Mouse (Mus musculus): Measurements from ENCODE around the gene Ubac1. TPM values are rescaled to one million over a fixed set of nuclear protein-coding genes. Genes with fewer than 3 reads are reported as not detected.

Ubac1 gene
- total and polyA plus RNA-seq, 3 experiments = 80.3 to 99.7 (median 90.0) TPM

- Histone ChIP-seq H3K27me3 (replicated peaks) (no peaks in the 10 kb centered on the region), H3K79me2 (replicated peaks; ENCODE audit: control insufficient read depth, extremely low read depth, insufficient read depth, poor library complexity, severe bottlenecking) (no peaks in the 10 kb centered on the region), H3K4me3 (replicated peaks in 1 of 3; ENCODE audit: low read depth in 2 of 3, low read length in 2 of 3, poor library complexity in 1 of 3) (no peak overlapping the region), H3K9me3 (replicated peaks; ENCODE audit: low read length) (no peaks in the 10 kb centered on the region), H3K36me3 (replicated peaks in 1 of 2; ENCODE audit: control insufficient read depth in 1 of 2, insufficient read depth in 1 of 2, low read length in 1 of 2) (peaks cover 81 to 95% of the 10 kb centered on the region in 2 experiments), H3K4me2 (ENCODE audit: insufficient read depth, low read depth, poor library complexity, severe bottlenecking) (no peak overlapping the region), H3K9ac (ENCODE audit: insufficient read depth, low read depth) (no peak overlapping the region), H3K27ac (ENCODE audit: insufficient read depth, low read depth) (no peak overlapping the region), H3K4me1 (ENCODE audit: control insufficient read depth in 1 of 2, insufficient read depth in 2 of 2) (0 out of 4 replicates have a peak, but pooled peaks cover 0 to 2% of the 10 kb centered on the region in 2 experiments)
- DNase-seq (ENCODE audit: extremely low read depth) = no peak
- TF ChIP-seq CHD1 (IDR thresholded peaks at IDR 0.05; ENCODE audit: low read depth, low read length) = no peak
- in situ Hi-C loops (cut with MboI; ENCODE audit: low pct_ligation_motif_present, low pct_unique_long_range_greater_than_20kb, low sequenced_read_pairs) = no loop called here
- dilution Hi-C loops (cut with MboI; ENCODE audit: extremely low pct_ligation_motif_present, extremely low pct_unique_long_range_greater_than_20kb, low sequenced_read_pairs) = no loop called here
Measured at GRCm38 (mm10) chr2:26011420-26011819, 10.1 kb downstream of the Ubac1 start.

- dilution Hi-C loops (cut with MboI; ENCODE audit: extremely low pct_ligation_motif_present, extremely low pct_unique_long_range_greater_than_20kb, low sequenced_read_pairs) = no loop called here
- TF ChIP-seq HCFC1 (IDR thresholded peaks at IDR 0.05; ENCODE audit: low read depth, low read length) (no peak), POLR2AphosphoS2 (IDR thresholded peaks at IDR 0.05; ENCODE audit: low read depth, low read length) (no peak), RCOR1 (conservative IDR thresholded peaks at IDR 0.05; ENCODE audit: low read depth, low read length) (no peak), NRF1 (IDR thresholded peaks at IDR 0.05; ENCODE audit: low read depth, low read length) (no peak), EP300 (IDR thresholded peaks at IDR 0.05; ENCODE audit: low read length) (no peak)
Measured at GRCm38 (mm10) chr2:26002001-26002400, 19.5 kb downstream of the Ubac1 start.

GRCm38 (mm10) chr2:26001136-26001535 is 20.4 kb downstream of the Ubac1 start:
- in situ Hi-C loops (cut with MboI; ENCODE audit: low pct_ligation_motif_present, low pct_unique_long_range_greater_than_20kb, low sequenced_read_pairs) = no loop called here
- Histone ChIP-seq H3K27me3 (replicated peaks) (no peaks in the 10 kb centered on the region), H3K79me2 (replicated peaks; ENCODE audit: control insufficient read depth, extremely low read depth, insufficient read depth, poor library complexity, severe bottlenecking) (no peaks in the 10 kb centered on the region), H3K9ac (ENCODE audit: insufficient read depth, low read depth) (no peak overlapping the region), H3K36me3 (replicated peaks in 1 of 2; ENCODE audit: control insufficient read depth in 1 of 2, insufficient read depth in 1 of 2, low read length in 1 of 2) (peaks cover 55 to 93% of the 10 kb centered on the region in 2 experiments), H3K4me3 (replicated peaks in 1 of 3; ENCODE audit: low read depth in 2 of 3, low read length in 2 of 3, poor library complexity in 1 of 3) (no peak overlapping the region), H3K27ac (ENCODE audit: insufficient read depth, low read depth) (no peak overlapping the region), H3K4me2 (ENCODE audit: insufficient read depth, low read depth, poor library complexity, severe bottlenecking) (no peak overlapping the region), H3K9me3 (replicated peaks; ENCODE audit: low read length) (no peaks in the 10 kb centered on the region), H3K4me1 (ENCODE audit: control insufficient read depth in 1 of 2, insufficient read depth in 2 of 2) (no peaks in the 10 kb centered on the region)
- DNase-seq (ENCODE audit: extremely low read depth) = no peak
- dilution Hi-C loops (cut with MboI; ENCODE audit: extremely low pct_ligation_motif_present, extremely low pct_unique_long_range_greater_than_20kb, low sequenced_read_pairs) = no loop called here
- TF ChIP-seq ETS1 (conservative IDR thresholded peaks at IDR 0.05; ENCODE audit: low read depth, low read length) = no peak
- TF ChIP-seq BHLHE40 (IDR thresholded peaks at IDR 0.05; ENCODE audit: low read depth, low read length) = no peak
- TF ChIP-seq ZMIZ1 (IDR thresholded peaks at IDR 0.05; ENCODE audit: low read depth, low read length) = no peak
- no peak for TF ChIP-seq ELF1 (IDR thresholded peaks at IDR 0.05; ENCODE audit: low read depth, low read length)
- TF ChIP-seq USF2 (conservative IDR thresholded peaks at IDR 0.05; ENCODE audit: low read depth, low read length) = no peak
- no peak for TF ChIP-seq JUN (IDR thresholded peaks at IDR 0.05; ENCODE audit: insufficient read depth, low read depth, low read length)
- TF ChIP-seq MYC (IDR thresholded peaks at IDR 0.05; ENCODE audit: low read depth, low read length) = no peak
- TF ChIP-seq RAD21 (IDR thresholded peaks at IDR 0.05; ENCODE audit: low read depth, low read length) = no peak
- no peak for TF ChIP-seq MAFK (IDR thresholded peaks at IDR 0.05; ENCODE audit: insufficient replicate concordance, low read length)
- TF ChIP-seq NELFE (IDR thresholded peaks at IDR 0.05; ENCODE audit: low read depth, low read length) = no peak

More at GRCm38 (mm10) chr2:26002001-26002400, 19.5 kb downstream of the Ubac1 start:
- Histone ChIP-seq H3K36me3 (replicated peaks in 1 of 2; ENCODE audit: control insufficient read depth in 1 of 2, insufficient read depth in 1 of 2, low read length in 1 of 2) (peaks cover 60 to 94% of the 10 kb centered on the region in 2 experiments), H3K9me3 (replicated peaks; ENCODE audit: low read length) (no peaks in the 10 kb centered on the region), H3K9ac (ENCODE audit: insufficient read depth, low read depth) (no peak overlapping the region), H3K27me3 (replicated peaks) (no peaks in the 10 kb centered on the region), H3K4me1 (ENCODE audit: control insufficient read depth in 1 of 2, insufficient read depth in 2 of 2) (0 out of 4 replicates have a peak, but pooled peaks cover 0 to 3% of the 10 kb centered on the region in 2 experiments), H3K4me2 (ENCODE audit: insufficient read depth, low read depth, poor library complexity, severe bottlenecking) (no peak overlapping the region), H3K4me3 (replicated peaks in 1 of 3; ENCODE audit: low read depth in 2 of 3, low read length in 2 of 3, poor library complexity in 1 of 3) (no peak overlapping the region), H3K27ac (ENCODE audit: insufficient read depth, low read depth) (no peak overlapping the region), H3K79me2 (replicated peaks; ENCODE audit: control insufficient read depth, extremely low read depth, insufficient read depth, poor library complexity, severe bottlenecking) (no peaks in the 10 kb centered on the region)
- DNase-seq (ENCODE audit: extremely low read depth) = no peak
- in situ Hi-C loops (cut with MboI; ENCODE audit: low pct_ligation_motif_present, low pct_unique_long_range_greater_than_20kb, low sequenced_read_pairs) = no loop called here

All from CH12.LX (cell line).